Comparison of ENCODE assay signal across 18 mouse cellular contexts in genomic region chr7:96633008-96633407, GRCm38 (mm10).
DNase-seq lines count a peak whose midpoint lies in the region; ATAC-seq and TF ChIP-seq lines count a peak whose summit lies in the region.
"Had no signal": no experiment of that assay in that cellular context is flagged by ENCODE, and none has a peak within 500 bp of the region (broad histone marks: within the 10 kb centered on the region; RNA-seq: fewer than 3 reads in every experiment).

No protein-coding gene starts in this region.

- no peak for TF ChIP-seq CTCF in lung, embryonic 14.5 days (IDR thresholded peaks at IDR 0.05; ENCODE audit: low read depth)
- no peak for TF ChIP-seq CTCF in lung, adult 2 months (IDR thresholded peaks at IDR 0.05; ENCODE audit: insufficient read depth, low read length)

- H3K27ac ChIP-seq in lung, embryonic 14.5 days (ENCODE audit: low read depth) = peak overlapping the region; percentile 37
- peak overlapping the region; percentile 88 for H3K27ac ChIP-seq in stomach, embryonic 14.5 days (ENCODE audit: low read length)
- H3K27ac ChIP-seq: gastrocnemius, adult 2 months; left cerebral cortex, adult 2 months; limb, embryonic 12.5 days; macrophage had no signal

- H3K27me3 ChIP-seq in lung, embryonic 14.5 days (ENCODE audit: insufficient read depth, low read length) = no peaks in the 10 kb centered on the region
- H3K27me3 ChIP-seq in stomach, embryonic 14.5 days (ENCODE audit: control insufficient read depth, insufficient read depth, low read length) = no peaks in the 10 kb centered on the region
- H3K27me3 ChIP-seq: CH12.LX; limb, embryonic 12.5 days had no signal

- WGBS in lung, embryonic 14.5 days = 35% methylated on average over 1 of the region's 1 CpGs
- 56% methylated on average over 1 of the region's 1 CpGs for WGBS in lung, adult 2 months
- 35% methylated on average over 1 of the region's 1 CpGs for WGBS in stomach, embryonic 14.5 days

- no peak overlapping the region for H3K4me2 ChIP-seq in lung, embryonic 14.5 days
- no peak overlapping the region for H3K4me2 ChIP-seq in stomach, embryonic 14.5 days (replicated peaks; ENCODE audit: low read depth, low read length)
- H3K4me2 ChIP-seq: limb, embryonic 12.5 days had no signal

- H3K9me3 ChIP-seq in lung, embryonic 14.5 days (ENCODE audit: low read depth, low read length) = no peaks in the 10 kb centered on the region
- H3K9me3 ChIP-seq in stomach, embryonic 14.5 days (ENCODE audit: control insufficient read depth, low read depth, low read length) = no peaks in the 10 kb centered on the region

- H3K4me1 ChIP-seq in lung, embryonic 14.5 days (ENCODE audit: insufficient read depth) = 0 out of 2 replicates have a peak, but pooled peaks cover 2% of the 10 kb centered on the region
- H3K4me1 ChIP-seq in lung, adult 2 months (ENCODE audit: control insufficient read depth, insufficient read depth, low read length) = no peaks in the 10 kb centered on the region
- H3K4me1 ChIP-seq in stomach, embryonic 14.5 days (ENCODE audit: control insufficient read depth, insufficient read depth, low read length) = peaks cover 15% of the 10 kb centered on the region; the same call in 1 of the 2 replicates

- H3K4me3 ChIP-seq in lung, embryonic 14.5 days (ENCODE audit: low read depth, low read length) = no peak overlapping the region
- H3K4me3 ChIP-seq in lung, adult 2 months (replicated peaks; ENCODE audit: extremely low read depth, low read depth, low read length) = no peak overlapping the region
- H3K4me3 ChIP-seq in stomach, embryonic 14.5 days (ENCODE audit: low read depth, low read length) = no peak overlapping the region
- H3K4me3 ChIP-seq: gastrocnemius, adult 2 months; left cerebral cortex, adult 2 months; limb, embryonic 12.5 days had no signal

- H3K36me3 ChIP-seq in lung, embryonic 14.5 days (ENCODE audit: insufficient read depth) = no peaks in the 10 kb centered on the region
- no peaks in the 10 kb centered on the region for H3K36me3 ChIP-seq in stomach, embryonic 14.5 days (ENCODE audit: control insufficient read depth, insufficient read depth, low read length)
- H3K36me3 ChIP-seq: limb, embryonic 12.5 days had no signal

- no peak for TF ChIP-seq POLR2A in lung, adult 2 months (IDR thresholded peaks at IDR 0.05; ENCODE audit: borderline replicate concordance, extremely low read depth, low read depth, low read length)

- H3K9ac ChIP-seq in lung, embryonic 14.5 days = no peak overlapping the region
- no peak overlapping the region for H3K9ac ChIP-seq in stomach, embryonic 14.5 days (replicated peaks; ENCODE audit: low read depth, low read length)
- H3K9ac ChIP-seq: limb, embryonic 12.5 days had no signal

- intact Hi-C loops in heart, postnatal 25 days (cut with DNase I) = no loop called here
- intact Hi-C loops in heart, postnatal 10 days (cut with DNase I) = no loop called here

- DNase-seq in heart, adult 11 months = peak; percentile 97
- DNase-seq in heart, postnatal 25 days (ENCODE audit: low spot score) = no peak
- peak; percentile 73 for DNase-seq in lung, embryonic 14.5 days
- DNase-seq in lung, adult 2 months = no peak
- DNase-seq in heart, postnatal 10 days = peak; percentile 42 to 45
- no peak for DNase-seq in thymus, adult 18-20 months
- no peak for DNase-seq in layer of hippocampus, adult 11-12 months (ENCODE audit: low spot score)
- DNase-seq: cerebellum, adult 11 months; gastrocnemius, adult 2 months; midbrain, embryonic 14.5 days; right cerebral cortex, postnatal 25 days; thymus, postnatal 25 days had no signal

- peak; percentile 81 for ATAC-seq in lung, embryonic 14.5 days (ENCODE audit: insufficient read depth)
- ATAC-seq in stomach, embryonic 14.5 days (ENCODE audit: insufficient number of reproducible peaks, insufficient read depth, low FRiP score, low read depth) = peak; percentile 61; the same call in 1 of the 2 replicates
- ATAC-seq: forebrain, embryonic 14.5 days had no signal

Comparison
In these comparisons a context has a peak if more than half of its experiments do, and no peak if none do; other contexts are left out.
1. DNase-seq: peak in heart, adult 11 months (single experiment), lung, embryonic 14.5 days (single experiment) and heart, postnatal 10 days (2 of 2); none in heart, postnatal 25 days (single experiment), lung, adult 2 months (single experiment), thymus, adult 18-20 months (0 of 2) and layer of hippocampus, adult 11-12 months (single experiment).